Mouse (Mus musculus) T-helper 2 cell (primary cell): ENCODE results near the gene Rbfox3.

Experiments used
- in situ Hi-C: fragments of 300-600 bp; cut with MboI, MseI; formaldehyde crosslinking; loops from one replicate; pipeline ENCODE4 v1.15.1; 2025; ENCODE audit warnings: high pct_unique_total_duplicates

Gene Rbfox3

DNA sequence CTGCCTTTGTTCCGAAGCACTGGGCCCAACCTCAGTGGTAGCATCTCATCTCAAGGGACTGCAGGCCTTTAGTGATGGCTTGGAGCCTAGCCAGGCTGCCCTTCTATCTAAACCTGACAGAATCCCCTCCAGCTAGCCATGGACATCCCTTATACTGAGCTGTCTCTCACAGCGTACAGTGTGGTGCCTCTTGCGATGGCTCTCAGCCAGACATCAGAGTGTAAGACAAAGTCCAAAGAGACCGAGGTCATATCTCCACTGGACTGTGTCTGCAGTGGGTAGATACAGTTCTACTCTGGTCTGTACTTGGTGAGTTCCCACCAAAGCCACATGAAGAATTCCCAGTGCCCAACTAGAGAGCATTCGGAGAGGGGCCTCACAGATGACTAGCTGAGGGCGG lies 240.2 kb downstream of the Rbfox3 start:
- in situ Hi-C loops = no loop called here

DNA sequence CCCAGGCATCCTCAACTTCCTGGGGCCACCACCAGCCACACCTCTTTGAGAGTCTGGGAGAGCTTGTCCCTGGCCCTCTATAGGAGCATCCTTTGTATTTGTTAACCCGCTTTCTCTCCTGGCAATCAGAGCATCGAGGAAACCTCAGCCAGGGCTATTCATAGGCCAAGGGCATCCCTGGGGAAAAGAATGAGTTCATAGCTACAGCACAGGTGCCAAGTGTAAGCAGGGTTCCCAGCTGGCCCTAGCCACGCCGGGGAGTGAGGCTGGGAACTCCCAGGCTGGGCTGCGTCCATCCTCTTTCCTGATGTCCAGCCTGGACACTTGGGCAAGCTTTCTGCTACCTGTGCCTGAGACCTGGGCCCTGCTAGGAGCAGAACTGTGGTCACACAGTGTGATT lies 241.6 kb downstream of the Rbfox3 start:
- in situ Hi-C loops = no loop called here

DNA sequence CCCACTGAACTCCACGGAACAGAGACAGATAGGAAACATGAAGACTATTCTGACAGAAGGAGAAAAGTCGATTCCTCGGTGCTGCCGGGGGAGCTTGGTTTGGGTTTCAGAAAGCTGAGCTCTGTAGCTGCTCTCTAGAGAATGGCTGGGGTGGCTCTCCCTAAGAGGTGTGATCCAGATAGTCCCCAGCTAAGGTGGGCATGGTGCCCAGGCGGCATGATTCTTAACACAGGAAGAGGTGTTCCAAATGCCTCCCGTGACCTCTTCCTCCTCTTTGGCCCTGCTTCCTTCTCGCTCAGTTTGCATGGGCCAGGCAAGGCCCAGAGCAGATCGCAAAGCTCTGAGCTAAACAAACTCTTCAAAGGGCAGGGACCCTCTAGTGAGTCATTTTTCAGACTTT lies 243.0 kb downstream of the Rbfox3 start:
- in situ Hi-C loops = no loop called here

GRCm38 (mm10) chr11:118667946-118668345 lies 243.5 kb downstream of the Rbfox3 start:
- in situ Hi-C loops = no loop called here

DNA sequence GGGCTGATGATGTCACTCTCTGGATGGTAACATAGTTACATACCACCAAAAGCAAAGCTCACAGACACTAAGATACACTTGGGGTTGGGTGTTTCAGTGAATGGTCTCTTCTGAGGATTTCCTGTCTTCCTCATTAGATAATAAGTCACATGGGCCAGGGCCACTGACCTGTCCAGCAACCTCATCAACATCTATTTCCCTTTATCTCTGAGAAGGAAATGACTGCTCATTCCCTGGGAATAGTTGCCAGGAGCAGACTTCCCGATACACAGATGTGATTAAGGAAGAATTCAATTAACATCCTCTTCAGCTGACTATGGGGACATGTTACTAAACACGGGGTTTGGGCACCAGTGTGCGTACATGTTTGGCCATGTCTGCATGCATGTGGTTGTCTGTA lies 245.2 kb downstream of the Rbfox3 start:
- in situ Hi-C loops = no loop called here

DNA sequence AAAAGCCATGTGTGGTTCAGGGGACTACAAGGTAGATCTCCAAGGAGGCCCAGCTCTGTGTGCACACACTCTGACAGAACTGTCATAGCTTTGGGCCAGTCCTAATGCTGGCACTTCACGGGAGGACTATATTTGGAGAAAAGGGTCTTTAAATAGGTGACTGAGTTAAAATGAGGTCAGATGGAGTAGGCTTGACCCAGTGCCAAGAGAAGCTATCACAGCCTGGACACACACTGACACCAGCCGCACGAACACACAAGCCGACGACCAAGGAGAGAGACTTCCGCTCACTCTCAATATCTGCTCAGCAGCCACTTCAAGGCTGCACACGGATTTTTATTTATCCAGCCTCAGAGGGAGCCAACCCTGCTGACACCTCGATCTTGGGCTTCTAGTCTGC lies 248.1 kb downstream of the Rbfox3 start:
- in situ Hi-C loops = no loop called here

DNA sequence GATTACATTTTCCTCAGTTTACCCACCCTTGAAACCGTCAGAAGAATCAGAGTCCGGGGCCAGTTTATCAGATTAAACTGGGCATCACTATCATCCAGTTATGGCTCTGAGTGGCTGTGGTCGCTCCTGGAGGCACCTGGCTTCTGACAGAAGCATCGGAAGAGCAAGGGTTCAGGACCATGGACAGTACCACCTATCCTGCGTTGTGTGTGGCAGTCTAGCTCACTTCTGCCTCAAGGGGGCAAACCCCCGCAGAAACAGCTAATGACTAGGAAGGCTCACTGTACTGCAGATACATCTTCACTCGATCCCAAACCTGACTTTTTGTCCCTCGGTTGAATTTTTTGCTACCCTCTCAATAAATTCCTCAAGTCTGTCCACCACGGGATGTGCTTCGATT lies 252.1 kb downstream of the Rbfox3 start:
- in situ Hi-C loops = no loop called here

- in situ Hi-C loops = no loop called here
Observed at GRCm38 (mm10) chr11:118655833-118656232, 255.6 kb downstream of the Rbfox3 start.

- in situ Hi-C loops = no loop called here
Observed at GRCm38 (mm10) chr11:118653521-118654318, 257.7 kb downstream of the Rbfox3 start.

- in situ Hi-C loops = no loop called here
Observed at GRCm38 (mm10) chr11:118652401-118653240, 258.8 kb downstream of the Rbfox3 start.

DNA sequence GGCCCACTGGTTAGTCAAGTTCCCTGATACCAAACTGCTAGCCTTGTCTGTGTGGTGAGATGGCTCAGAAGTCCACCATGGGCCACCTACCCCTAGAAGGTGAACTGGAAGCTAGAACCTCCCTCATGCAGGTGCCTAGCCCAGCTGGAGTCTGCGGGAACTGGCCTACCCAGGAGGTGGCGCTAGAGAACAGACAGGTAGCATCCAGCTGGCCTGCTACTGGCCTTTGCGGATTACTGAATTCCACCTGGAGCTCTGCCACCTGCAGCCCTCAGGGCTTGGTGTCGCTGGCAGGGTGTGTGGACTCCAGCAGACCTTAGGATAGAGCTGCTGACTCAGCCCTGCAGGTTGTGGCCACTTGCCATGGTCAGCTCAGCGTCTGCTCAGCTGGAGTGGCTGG lies 263.0 kb downstream of the Rbfox3 start:
- in situ Hi-C loops = loop anchor here (10.0 kb wide), 1 partner anchor 86 kb away; no protein-coding TSS in a partner anchor

GRCm38 (mm10) chr11:118646864-118647263 lies 264.5 kb downstream of the Rbfox3 start:
- in situ Hi-C loops = loop anchor here (10.0 kb wide), 1 partner anchor 88 kb away; no protein-coding TSS in a partner anchor

DNA sequence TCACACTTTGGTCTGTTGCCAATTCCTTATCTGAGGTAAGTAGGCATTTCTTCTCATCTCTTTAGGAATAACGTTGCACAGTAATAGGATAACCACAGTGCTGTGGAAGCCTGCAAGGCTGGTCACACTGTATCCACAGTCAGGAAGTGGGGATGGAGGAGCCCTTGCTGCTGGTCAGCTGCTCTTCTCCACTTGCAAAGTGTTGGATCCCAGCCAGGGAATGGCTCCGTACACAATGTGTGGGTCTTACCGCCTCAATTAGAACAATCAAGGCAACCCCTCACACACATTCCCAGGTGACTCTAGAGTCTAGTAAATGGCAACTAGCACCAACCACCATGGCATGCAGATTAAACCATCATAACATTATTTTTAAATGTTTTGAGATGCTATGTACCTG lies 266.2 kb downstream of the Rbfox3 start:
- in situ Hi-C loops = loop anchor here (10.0 kb wide), 1 partner anchor 90 kb away; no protein-coding TSS in a partner anchor

GRCm38 (mm10) chr11:118640706-118641105 lies 270.7 kb downstream of the Rbfox3 start:
- in situ Hi-C loops = loop anchor here (10.0 kb wide), 1 partner anchor 94 kb away; no protein-coding TSS in a partner anchor

DNA sequence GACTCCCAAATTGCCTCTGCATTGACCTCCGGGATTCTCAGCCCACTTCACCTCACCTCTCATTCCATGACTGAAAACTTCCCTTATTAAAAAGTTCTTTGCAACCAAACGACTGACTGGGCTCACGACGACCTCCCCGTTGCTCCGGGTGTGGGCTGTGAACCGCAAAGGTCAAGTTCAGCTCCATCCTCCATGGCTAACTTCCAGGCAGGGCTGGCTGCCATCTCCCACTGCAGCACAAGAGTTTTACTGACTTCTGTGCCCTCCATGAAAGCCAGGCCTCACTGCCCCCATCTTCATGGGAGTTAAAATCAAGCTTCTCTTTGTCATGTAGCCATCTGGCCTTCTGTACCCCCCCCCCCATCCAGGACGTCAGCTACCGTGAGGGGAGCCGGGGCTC lies 273.7 kb downstream of the Rbfox3 start:
- in situ Hi-C loops = no loop called here

DNA sequence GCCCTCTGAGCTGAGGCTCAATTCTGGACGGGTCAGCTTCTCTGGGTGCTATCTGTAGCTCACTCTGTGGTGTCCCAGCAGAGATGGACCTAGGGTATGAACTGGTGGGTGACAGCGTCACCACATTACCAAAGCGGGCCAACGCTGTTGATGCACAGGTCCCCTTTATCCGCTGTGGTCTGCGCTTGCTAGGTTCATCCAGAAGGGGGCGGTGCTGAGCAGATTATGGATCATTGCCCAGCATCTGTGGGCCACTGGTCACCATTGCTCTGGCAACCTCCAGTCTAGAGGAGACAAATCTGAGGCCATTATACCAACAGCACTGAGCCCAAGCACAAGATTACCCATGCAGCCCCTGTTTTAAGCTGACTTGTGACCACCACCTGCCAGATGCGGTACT lies 276.8 kb downstream of the Rbfox3 start:
- in situ Hi-C loops = no loop called here

DNA sequence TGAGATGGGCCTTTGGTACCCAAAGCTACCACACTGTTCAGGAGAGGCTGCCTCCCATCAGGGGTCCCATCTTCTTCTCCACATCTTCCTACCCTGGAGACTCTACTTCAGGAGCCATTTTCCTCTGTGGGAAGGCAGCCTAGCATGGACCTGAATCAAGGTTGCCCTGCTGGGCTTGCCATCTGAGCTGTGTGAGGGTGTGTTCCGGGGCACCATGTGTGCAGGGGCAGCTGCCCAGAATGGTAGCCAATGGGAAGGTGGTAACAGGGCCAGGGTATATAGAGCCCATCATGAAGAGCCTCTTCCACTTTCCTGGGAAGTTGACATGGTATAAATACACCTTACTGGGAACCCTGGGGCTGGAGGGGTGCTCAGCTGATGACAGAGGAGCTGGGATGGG lies 281.7 kb downstream of the Rbfox3 start:
- in situ Hi-C loops = no loop called here

DNA sequence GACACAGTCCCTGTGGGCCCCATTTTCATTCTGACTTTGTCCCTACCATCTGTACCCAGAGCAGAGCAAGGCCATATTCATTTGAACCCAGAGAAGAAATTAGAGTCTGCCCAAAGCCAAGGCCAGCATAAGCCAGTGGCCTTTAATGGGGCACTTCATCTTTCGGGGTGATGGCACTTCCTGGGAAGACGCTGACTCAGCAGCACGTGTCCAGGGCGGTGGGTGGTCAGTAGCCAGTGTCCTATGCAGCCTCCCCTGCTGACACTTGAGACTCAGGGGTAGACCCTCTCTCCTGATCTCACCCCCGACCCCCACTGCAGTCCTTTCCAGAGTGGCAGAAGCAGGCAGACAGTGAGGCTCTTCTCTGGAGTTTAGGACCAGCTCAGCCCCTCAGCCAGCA lies 283.9 kb downstream of the Rbfox3 start:
- in situ Hi-C loops = no loop called here

DNA sequence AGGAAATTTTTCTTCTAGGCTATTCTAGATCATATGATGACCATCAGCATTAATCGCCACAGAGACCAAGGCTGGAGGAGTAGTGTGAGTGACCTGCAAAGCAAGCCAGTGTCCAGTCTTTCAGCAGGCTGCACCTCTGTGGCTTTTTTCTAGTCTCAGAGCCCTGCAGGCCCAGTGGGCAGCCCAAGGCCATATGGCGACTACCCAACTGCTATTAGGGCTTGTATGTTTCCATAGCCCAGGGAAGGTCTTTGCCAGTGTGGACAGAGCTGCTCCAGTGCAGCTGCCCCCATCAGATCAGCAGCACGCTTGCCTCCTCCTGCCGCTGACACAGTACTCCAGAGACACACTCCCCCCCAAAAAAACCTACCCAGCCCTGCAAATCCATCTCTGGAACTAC lies 290.5 kb downstream of the Rbfox3 start:
- in situ Hi-C loops = no loop called here

DNA sequence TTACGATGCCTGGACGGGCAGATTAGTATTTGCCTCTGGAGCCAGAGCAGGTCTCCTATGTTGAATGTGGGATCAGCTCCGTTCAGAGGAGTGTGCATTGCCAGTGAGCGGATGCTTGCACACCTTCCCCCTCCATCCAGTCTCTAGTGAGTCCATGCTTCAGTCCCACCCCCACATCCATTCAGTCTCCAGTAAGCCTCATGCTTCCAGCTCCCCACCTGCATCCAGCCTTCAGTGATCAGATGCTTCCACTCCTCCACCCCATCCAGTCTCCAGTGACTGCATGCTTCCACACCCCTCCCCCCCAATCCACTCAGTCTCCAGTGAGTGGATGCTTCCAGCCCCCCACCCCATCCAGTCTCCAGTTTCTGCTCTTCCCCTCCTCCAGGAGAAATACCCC lies 297.3 kb downstream of the Rbfox3 start:
- in situ Hi-C loops = no loop called here

DNA sequence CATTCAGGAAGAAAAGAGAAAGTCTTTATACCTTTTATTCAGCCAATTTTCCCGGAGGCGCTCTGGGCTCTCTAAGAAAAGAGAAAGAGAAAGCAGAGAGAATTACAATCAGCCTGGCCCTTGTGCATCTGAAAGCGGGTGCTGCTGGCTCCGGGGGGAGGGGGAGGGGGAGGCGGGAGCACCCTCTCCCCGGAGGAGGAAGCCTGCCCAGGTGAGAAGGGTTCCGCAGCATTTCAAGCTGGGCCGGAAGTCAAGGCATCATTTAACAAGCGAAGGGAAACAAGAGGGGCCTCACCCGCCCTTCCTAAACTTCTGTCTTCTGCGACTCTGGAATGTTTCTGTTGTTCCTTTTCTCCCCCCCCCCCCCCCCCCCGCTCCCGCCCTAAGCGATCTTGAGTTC lies 301.3 kb downstream of the Rbfox3 start:
- in situ Hi-C loops = no loop called here

DNA sequence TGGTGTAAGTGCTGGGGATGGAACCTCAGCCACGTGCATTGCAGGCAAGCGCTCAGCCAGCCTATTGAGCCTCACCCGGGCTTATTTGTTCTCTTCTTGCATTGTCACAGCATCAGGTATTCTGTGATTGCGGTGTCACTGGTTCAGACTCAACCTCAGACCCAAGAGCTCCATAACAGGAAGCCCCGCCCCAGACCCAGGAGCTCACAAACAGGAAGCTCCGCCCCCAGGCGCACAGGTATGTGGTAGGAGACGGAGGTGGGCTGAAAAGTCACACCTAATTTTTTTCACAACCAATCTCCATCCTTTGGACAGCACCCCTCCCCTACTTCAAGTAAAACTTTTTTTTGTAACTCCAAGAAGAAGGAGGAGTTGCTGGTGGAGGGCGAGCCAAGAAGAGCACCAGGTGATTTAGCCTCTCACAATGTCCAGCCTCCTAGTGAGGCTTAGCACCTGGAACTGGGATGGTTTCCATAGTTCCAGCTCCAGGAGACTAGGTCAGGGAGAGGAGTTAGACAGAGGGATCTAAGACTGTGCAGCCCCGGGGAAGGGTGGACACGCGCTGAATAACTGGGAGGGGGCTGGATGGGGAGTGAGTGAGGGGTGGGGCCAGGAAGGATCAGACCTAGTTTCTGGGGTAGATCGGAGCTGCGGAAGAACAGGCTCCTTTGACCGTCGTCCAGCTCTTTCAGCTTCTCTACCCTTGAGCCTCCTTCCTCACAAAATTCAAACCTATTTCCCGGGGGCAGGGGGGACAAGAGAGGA lies 302.0 kb downstream of the Rbfox3 start:
- in situ Hi-C loops = no loop called here
